Mouse (Mus musculus): ENCODE results near the gene Mob1a. TPM values are rescaled to one million over a fixed set of nuclear protein-coding genes. Genes with fewer than 3 reads are reported as not detected.

Gene Mob1a
- polyA plus RNA-seq, 2 experiments, result 52.3 to 75.8 TPM

DNA sequence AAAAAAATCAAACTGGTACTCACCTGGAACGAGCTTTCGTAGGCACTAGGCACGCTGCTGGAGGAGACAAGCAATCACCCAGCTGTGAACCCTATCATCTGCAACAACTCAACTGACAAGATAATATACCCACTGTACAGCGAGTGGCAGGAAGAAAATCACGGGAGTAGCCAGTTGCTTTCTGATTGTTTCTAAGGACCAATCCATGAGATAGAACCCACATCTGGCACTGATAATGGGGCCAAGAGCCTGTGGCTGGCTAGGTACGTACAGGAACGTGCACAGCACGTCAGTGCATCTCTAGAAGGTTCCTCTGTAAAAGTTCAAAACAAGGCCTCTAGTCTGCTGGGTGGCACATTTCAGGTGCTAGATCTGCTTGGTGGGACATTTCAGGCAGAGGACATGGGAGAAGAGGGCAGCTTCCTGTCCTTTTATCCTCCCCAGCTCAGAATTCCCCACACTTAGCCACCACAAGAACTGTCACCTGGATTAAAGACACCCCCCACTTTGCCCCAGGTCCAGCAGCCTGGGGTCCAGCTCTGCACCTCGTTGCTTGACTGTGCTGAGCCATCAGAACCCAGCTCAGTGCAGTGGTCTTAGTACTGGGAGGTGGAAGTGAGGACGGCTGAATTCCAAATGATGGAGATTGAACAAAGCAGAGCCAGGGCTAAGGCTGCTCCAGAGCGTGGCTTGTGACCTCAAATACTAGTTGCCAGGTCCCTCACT is 35.9 kb downstream of the Mob1a start:
- Histone ChIP-seq H3K4me2 (replicated peaks; ENCODE audit: low read depth, low read length, severe bottlenecking) (no peak overlapping the region), H3K9me3 (ENCODE audit: control insufficient read depth, low read length) (no peaks in the 10 kb centered on the region), H3K9ac (ENCODE audit: low read depth, low read length, severe bottlenecking) (no peak overlapping the region), H3K36me3 (ENCODE audit: control insufficient read depth, insufficient read depth, low read length) (peaks cover 73% of the 10 kb centered on the region), H3K27me3 (ENCODE audit: control insufficient read depth, insufficient read depth, low read length) (no peaks in the 10 kb centered on the region), H3K4me1 (ENCODE audit: control insufficient read depth, insufficient read depth, low read length) (no peaks in the 10 kb centered on the region), H3K27ac (replicated peaks; ENCODE audit: low read depth, low read length) (no peak overlapping the region), H3K4me3 (replicated peaks; ENCODE audit: low read length) (no peak overlapping the region)
- no peak for DNase-seq (ENCODE audit: low spot score)
- 72% methylated on average over 11 of the region's 11 CpGs for WGBS
- TF ChIP-seq POLR2A (IDR thresholded peaks at IDR 0.05; ENCODE audit: borderline replicate concordance, extremely low read depth, insufficient read depth, insufficient read length), result no peak
- no peak for ATAC-seq (ENCODE audit: low FRiP score, low read depth)

DNA sequence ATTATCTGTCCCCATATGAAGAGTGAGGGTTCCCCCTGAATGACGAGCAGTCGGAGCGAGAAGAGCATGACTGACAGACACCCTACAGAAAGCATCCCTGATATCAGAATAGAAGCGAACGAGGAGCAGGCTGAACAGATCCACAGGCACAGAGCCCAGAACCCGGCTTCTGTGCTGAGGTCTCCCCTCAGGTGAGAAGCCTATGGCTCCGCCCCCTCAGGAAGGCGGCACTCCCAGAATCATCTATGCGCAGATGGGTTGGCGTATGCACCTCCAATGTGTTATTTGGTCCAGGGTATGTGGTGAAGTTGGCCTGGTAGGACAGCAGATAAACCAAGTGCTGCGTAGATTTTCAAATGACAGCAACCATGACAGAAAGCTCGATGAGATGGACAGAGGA is 37.3 kb downstream of the Mob1a start:
- TF ChIP-seq POLR2A (IDR thresholded peaks at IDR 0.05; ENCODE audit: borderline replicate concordance, extremely low read depth, insufficient read depth, insufficient read length), result no peak
- H3K9ac ChIP-seq (ENCODE audit: low read depth, low read length, severe bottlenecking), result no peak overlapping the region
- no peak overlapping the region for H3K4me3 ChIP-seq (replicated peaks; ENCODE audit: low read length)
- 89% methylated on average over 12 of the region's 12 CpGs for WGBS
- no peak overlapping the region for H3K4me2 ChIP-seq (replicated peaks; ENCODE audit: low read depth, low read length, severe bottlenecking)
- no peaks in the 10 kb centered on the region for H3K4me1 ChIP-seq (ENCODE audit: control insufficient read depth, insufficient read depth, low read length)
- peaks cover 73% of the 10 kb centered on the region for H3K36me3 ChIP-seq (ENCODE audit: control insufficient read depth, insufficient read depth, low read length)
- DNase-seq (ENCODE audit: low spot score) (no peak), ATAC-seq (ENCODE audit: low FRiP score, low read depth) (no peak)
- H3K9me3 ChIP-seq (ENCODE audit: control insufficient read depth, low read length), result no peaks in the 10 kb centered on the region
- H3K27me3 ChIP-seq (ENCODE audit: control insufficient read depth, insufficient read depth, low read length), result no peaks in the 10 kb centered on the region
- no peak overlapping the region for H3K27ac ChIP-seq (replicated peaks; ENCODE audit: low read depth, low read length)

DNA sequence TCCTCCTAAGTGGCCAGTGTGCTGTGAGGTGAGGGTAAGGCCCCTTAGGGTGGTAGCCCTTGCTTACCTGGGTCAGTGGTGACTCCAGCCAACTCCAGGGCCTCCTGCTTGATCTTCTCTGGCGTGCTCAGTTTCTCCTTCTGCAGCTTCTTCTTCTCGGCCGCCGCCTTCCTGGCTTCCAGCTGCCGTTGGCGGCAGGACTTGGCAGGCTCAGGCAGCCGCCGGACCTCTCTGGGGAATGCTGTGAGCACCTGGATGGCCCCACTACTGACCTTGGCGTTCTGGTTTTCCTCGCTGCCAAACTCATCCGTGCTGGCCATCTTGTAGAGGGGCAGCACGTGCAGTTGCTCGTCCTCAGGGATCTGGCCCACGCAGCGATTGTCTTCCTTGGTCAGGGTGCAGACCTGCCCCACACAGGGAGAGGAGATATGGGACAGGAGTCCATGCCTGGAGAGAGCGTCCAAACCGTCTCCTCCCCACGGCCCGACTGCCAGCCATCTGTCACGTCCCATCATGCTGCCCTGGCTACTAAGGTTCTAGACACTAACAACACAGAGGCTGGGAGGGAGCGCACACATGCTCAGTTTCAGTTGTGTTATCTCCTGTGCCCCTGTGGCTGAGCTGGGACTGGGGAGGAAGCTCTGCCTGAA is 44.6 kb downstream of the Mob1a start:
- TF ChIP-seq POLR2A (IDR thresholded peaks at IDR 0.05; ENCODE audit: borderline replicate concordance, extremely low read depth, insufficient read depth, insufficient read length), result no peak
- no peak for ATAC-seq (ENCODE audit: low FRiP score, low read depth)
- no peak for DNase-seq (ENCODE audit: low spot score)
- no peaks in the 10 kb centered on the region for H3K27me3 ChIP-seq (ENCODE audit: control insufficient read depth, insufficient read depth, low read length)
- no peak overlapping the region for H3K4me3 ChIP-seq (replicated peaks; ENCODE audit: low read length)
- no peaks in the 10 kb centered on the region for H3K9me3 ChIP-seq (ENCODE audit: control insufficient read depth, low read length)
- no peak overlapping the region for H3K27ac ChIP-seq (replicated peaks; ENCODE audit: low read depth, low read length)
- H3K4me2 ChIP-seq (replicated peaks; ENCODE audit: low read depth, low read length, severe bottlenecking), result no peak overlapping the region
- H3K36me3 ChIP-seq (ENCODE audit: control insufficient read depth, insufficient read depth, low read length), result peaks cover 96% of the 10 kb centered on the region
- no peaks in the 10 kb centered on the region for H3K4me1 ChIP-seq (ENCODE audit: control insufficient read depth, insufficient read depth, low read length)
- 86% methylated on average over 21 of the region's 21 CpGs for WGBS
- no peak overlapping the region for H3K9ac ChIP-seq (ENCODE audit: low read depth, low read length, severe bottlenecking)

DNA sequence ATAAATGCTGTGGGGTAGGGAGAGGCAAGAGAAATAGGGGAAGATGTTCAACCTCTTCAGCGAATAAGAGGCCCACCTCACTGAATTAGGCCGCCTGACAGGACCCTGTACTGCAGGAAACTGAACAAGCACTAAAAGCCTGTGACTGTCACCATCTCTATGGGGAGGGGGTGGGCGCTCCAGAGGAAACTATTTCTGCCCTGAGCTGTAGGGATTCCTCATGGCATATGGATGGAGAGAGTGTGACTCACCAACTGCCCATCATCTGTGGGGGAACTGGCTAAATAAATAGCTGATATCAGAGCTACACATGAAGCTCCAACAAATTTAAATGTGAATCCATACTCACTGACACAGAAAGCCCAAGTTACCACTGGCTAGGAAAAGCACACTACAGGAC is 45.5 kb downstream of the Mob1a start:
- H3K36me3 ChIP-seq (ENCODE audit: control insufficient read depth, insufficient read depth, low read length), result peaks cover 98% of the 10 kb centered on the region
- ATAC-seq (ENCODE audit: low FRiP score, low read depth), result no peak
- WGBS, result 88% methylated on average over 3 of the region's 3 CpGs

DNA sequence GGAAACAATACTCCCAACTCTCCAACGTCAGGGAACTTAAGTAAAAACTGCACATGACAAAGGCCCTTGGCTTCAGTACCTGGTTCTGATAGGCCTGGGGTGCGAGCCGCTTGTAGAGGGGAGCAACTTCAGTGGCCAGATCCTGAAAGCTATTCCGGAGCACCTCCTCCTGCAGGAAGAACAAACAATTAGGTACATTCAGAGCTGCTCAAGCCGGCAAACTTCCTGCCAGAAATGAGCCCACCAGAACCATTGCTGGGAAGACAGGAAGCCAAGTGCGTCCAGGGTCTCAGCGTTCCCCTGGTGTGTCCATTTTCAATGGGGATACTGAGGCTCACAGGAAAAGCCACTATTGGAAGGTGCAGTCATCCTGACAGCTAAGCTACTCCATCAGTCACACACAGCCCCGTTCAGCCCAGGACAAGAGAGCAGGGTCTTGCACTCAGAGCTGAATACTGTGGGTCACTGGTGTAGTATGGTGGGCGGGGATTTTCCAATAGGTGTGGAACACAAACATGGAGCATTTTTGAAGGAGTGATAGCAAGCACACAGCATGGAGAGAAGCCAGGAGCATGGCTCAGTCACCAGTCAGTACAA is 48.0 kb downstream of the Mob1a start:
- Histone ChIP-seq H3K36me3 (ENCODE audit: control insufficient read depth, insufficient read depth, low read length) (peaks cover 99% of the 10 kb centered on the region), H3K4me2 (replicated peaks; ENCODE audit: low read depth, low read length, severe bottlenecking) (no peak overlapping the region), H3K4me1 (ENCODE audit: control insufficient read depth, insufficient read depth, low read length) (no peaks in the 10 kb centered on the region), H3K9ac (ENCODE audit: low read depth, low read length, severe bottlenecking) (no peak overlapping the region), H3K9me3 (ENCODE audit: control insufficient read depth, low read length) (no peaks in the 10 kb centered on the region), H3K27ac (replicated peaks; ENCODE audit: low read depth, low read length) (no peak overlapping the region), H3K4me3 (replicated peaks; ENCODE audit: low read length) (no peak overlapping the region), H3K27me3 (ENCODE audit: control insufficient read depth, insufficient read depth, low read length) (no peaks in the 10 kb centered on the region)
- no peak for DNase-seq (ENCODE audit: low spot score)
- 90% methylated on average over 9 of the region's 9 CpGs for WGBS
- no peak for ATAC-seq (ENCODE audit: low FRiP score, low read depth)
- no peak for TF ChIP-seq POLR2A (IDR thresholded peaks at IDR 0.05; ENCODE audit: borderline replicate concordance, extremely low read depth, insufficient read depth, insufficient read length)

More for the DNA sequence above, 45.5 kb downstream of the Mob1a start:
- no peak for DNase-seq (ENCODE audit: low spot score)
- Histone ChIP-seq H3K4me3 (replicated peaks; ENCODE audit: low read length) (no peak overlapping the region), H3K27ac (replicated peaks; ENCODE audit: low read depth, low read length) (no peak overlapping the region), H3K4me1 (ENCODE audit: control insufficient read depth, insufficient read depth, low read length) (no peaks in the 10 kb centered on the region), H3K27me3 (ENCODE audit: control insufficient read depth, insufficient read depth, low read length) (no peaks in the 10 kb centered on the region), H3K9me3 (ENCODE audit: control insufficient read depth, low read length) (no peaks in the 10 kb centered on the region), H3K9ac (ENCODE audit: low read depth, low read length, severe bottlenecking) (no peak overlapping the region), H3K4me2 (replicated peaks; ENCODE audit: low read depth, low read length, severe bottlenecking) (no peak overlapping the region)
- no peak for TF ChIP-seq POLR2A (IDR thresholded peaks at IDR 0.05; ENCODE audit: borderline replicate concordance, extremely low read depth, insufficient read depth, insufficient read length)

All from limb, embryonic 14.5 days (tissue).